Mouse (Mus musculus): ENCODE measurements around the gene Fgr. TPM values are rescaled to one million over a fixed set of nuclear protein-coding genes. Genes with fewer than 3 reads are reported as not detected.
A peak's percentile ranks its signal among the peaks of the same experiment; 100 is the strongest.

The Fgr gene
- polyA plus RNA-seq, 1 experiment = 0.55 TPM

- H3K27ac ChIP-seq (replicated peaks; ENCODE audit: low read depth, low read length) = no peak overlapping the region
- H3K4me1 ChIP-seq (ENCODE audit: control insufficient read depth, insufficient read depth, insufficient read length, low read length) = peaks cover 7% of the 10 kb centered on the region
- no peak overlapping the region for H3K4me3 ChIP-seq (ENCODE audit: insufficient read depth, low read depth, low read length)
Observed at GRCm38 (mm10) chr4:132968105-132968938, 5.6 kb upstream of the Fgr start.

DNA sequence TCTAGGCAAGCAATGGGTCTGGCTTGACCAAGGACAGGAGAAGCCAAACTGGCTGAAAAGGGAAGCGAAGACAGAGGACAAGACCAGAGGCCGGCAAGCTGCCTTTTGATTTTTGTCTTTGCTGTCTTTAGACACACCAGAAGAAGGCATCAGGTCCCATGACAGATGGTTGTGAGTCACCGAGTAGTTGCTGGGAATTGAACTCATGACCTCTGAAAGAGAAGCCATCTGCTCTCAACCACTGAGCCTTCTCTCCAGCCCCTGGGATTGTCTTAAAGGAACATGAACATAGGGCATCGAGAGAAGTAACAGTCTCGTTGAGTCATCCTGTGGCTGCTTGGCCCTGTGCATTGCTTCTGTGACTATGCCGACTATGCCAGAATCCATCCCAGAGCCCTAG is 2.3 kb upstream of the Fgr start:
- H3K4me1 ChIP-seq (ENCODE audit: control insufficient read depth, insufficient read depth, insufficient read length, low read length) = peaks cover 27% of the 10 kb centered on the region
- H3K4me3 ChIP-seq (ENCODE audit: insufficient read depth, low read depth, low read length) = no peak overlapping the region
- H3K27ac ChIP-seq (replicated peaks; ENCODE audit: low read depth, low read length) = peak overlapping the region; percentile 14; the same call in 1 of the 2 replicates

DNA sequence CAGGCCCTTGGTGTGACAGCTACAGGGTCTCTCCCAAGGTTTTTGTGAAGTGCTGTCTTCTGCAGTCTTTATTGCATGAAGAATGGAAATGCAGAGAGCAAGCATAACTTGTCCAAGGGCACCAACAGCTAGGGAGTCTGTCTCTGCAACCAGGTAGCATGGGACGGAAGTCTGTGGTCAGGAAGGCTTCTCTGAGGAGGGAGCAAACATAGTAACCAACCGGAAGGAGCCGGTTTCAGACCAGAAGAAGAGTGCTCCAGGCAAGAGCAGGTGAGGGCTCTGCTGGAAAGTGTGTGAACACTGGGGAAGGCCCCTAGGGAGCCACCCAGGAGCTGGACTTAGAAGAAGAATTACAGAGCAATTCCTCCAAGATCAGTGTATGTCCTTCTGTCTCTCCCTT is 1.8 kb upstream of the Fgr start:
- peak overlapping the region; percentile 14; the same call in 1 of the 2 replicates for H3K27ac ChIP-seq (replicated peaks; ENCODE audit: low read depth, low read length)
- no peak overlapping the region for H3K4me3 ChIP-seq (ENCODE audit: insufficient read depth, low read depth, low read length)
- H3K4me1 ChIP-seq (ENCODE audit: control insufficient read depth, insufficient read depth, insufficient read length, low read length) = peaks cover 29% of the 10 kb centered on the region

DNA sequence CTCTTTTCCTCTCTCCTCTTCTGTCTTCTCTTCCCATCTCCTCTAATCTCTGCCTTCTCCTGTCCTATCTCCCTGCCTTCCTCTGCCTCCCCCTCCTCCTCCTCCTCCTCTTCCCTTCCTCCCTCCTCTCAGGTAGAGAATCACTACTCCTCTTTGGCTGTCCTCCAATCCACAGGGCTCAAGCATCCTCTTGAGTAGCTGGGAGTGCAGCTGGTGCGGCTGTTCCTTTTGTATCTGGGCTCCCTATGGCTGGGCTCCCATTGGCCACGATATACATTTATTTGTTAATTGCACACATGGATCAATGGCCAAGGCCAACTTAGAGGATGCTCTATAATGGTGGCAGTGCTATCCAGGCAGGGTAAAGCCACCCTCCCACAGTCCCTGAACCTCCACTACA is 1.3 kb upstream of the Fgr start:
- Histone ChIP-seq H3K4me3 (ENCODE audit: insufficient read depth, low read depth, low read length) (no peak overlapping the region), H3K4me1 (ENCODE audit: control insufficient read depth, insufficient read depth, insufficient read length, low read length) (peaks cover 33% of the 10 kb centered on the region), H3K27ac (replicated peaks; ENCODE audit: low read depth, low read length) (no peak overlapping the region)

- H3K27ac ChIP-seq (replicated peaks; ENCODE audit: low read depth, low read length) = no peak overlapping the region
- H3K4me3 ChIP-seq (ENCODE audit: insufficient read depth, low read depth, low read length) = no peak overlapping the region
- peaks cover 34% of the 10 kb centered on the region for H3K4me1 ChIP-seq (ENCODE audit: control insufficient read depth, insufficient read depth, insufficient read length, low read length)
Observed at GRCm38 (mm10) chr4:132973186-132973585, 709 bp upstream of the Fgr start.

DNA sequence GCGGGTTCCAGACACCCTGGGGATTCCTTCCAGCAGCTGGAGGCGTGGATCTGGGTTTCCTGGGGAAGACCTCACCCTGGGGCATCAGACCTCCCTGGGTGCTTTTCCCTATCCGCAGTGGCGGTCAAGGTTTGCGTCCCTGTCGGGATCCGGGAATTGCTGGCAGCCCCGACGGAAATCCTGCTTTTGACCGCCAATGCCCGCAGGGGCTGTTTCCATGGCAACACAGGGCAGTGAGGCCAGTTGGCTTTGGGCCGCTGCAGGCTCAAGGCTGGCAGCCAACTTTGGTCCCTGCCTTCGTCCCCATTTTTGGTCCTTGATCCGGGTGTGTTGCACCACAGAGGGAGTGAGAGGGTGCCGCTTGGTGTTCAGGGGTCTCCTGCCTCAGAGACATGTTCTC is 1.0 kb downstream of the Fgr start:
- H3K27ac ChIP-seq (replicated peaks; ENCODE audit: low read depth, low read length) = peak overlapping the region; percentile 54
- peaks cover 34% of the 10 kb centered on the region for H3K4me1 ChIP-seq (ENCODE audit: control insufficient read depth, insufficient read depth, insufficient read length, low read length)
- peak overlapping the region; percentile 21 for H3K4me3 ChIP-seq (ENCODE audit: insufficient read depth, low read depth, low read length)

GRCm38 (mm10) chr4:132975791-132976190 is 1.9 kb downstream of the Fgr start:
- Histone ChIP-seq H3K4me1 (ENCODE audit: control insufficient read depth, insufficient read depth, insufficient read length, low read length) (peaks cover 34% of the 10 kb centered on the region), H3K27ac (replicated peaks; ENCODE audit: low read depth, low read length) (no peak overlapping the region; the same call in 1 of the 2 replicates), H3K4me3 (ENCODE audit: insufficient read depth, low read depth, low read length) (no peak overlapping the region)

DNA sequence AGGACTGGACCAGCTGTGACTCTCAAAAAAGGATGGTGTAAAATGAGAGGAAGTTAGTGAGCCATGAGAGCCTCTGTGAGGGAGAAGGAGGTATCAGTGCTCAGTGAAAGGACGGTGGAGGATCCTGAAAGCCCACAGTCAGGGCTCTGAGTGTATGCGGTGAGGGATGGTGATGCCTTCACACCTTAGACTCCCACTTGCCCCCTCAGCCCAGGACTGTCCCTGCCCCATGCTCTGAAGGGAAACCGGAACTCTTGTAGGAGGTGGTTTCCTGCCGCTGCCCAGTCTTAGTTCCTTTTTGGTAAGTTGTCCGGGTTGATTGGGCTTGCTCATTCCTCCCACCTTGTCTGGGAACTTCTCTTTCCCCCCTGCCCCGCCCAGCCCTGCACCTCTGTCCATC is 2.8 kb downstream of the Fgr start:
- Histone ChIP-seq H3K4me1 (ENCODE audit: control insufficient read depth, insufficient read depth, insufficient read length, low read length) (peaks cover 32% of the 10 kb centered on the region), H3K27ac (replicated peaks; ENCODE audit: low read depth, low read length) (0 out of 2 replicates have a peak overlapping the region, but pooled peaks have one; percentile 33), H3K4me3 (ENCODE audit: insufficient read depth, low read depth, low read length) (no peak overlapping the region)

- H3K4me3 ChIP-seq (ENCODE audit: insufficient read depth, low read depth, low read length) = no peak overlapping the region
- H3K27ac ChIP-seq (replicated peaks; ENCODE audit: low read depth, low read length) = no peak overlapping the region
Observed at GRCm38 (mm10) chr4:132977597-132977996, 3.7 kb downstream of the Fgr start.

GRCm38 (mm10) chr4:132979186-132979585 is 5.3 kb downstream of the Fgr start:
- Histone ChIP-seq H3K4me1 (ENCODE audit: control insufficient read depth, insufficient read depth, insufficient read length, low read length) (peaks cover 26% of the 10 kb centered on the region), H3K27ac (replicated peaks; ENCODE audit: low read depth, low read length) (no peak overlapping the region), H3K4me3 (ENCODE audit: insufficient read depth, low read depth, low read length) (no peak overlapping the region)

More at GRCm38 (mm10) chr4:132977597-132977996, 3.7 kb downstream of the Fgr start:
- H3K4me1 ChIP-seq (ENCODE audit: control insufficient read depth, insufficient read depth, insufficient read length, low read length) = peaks cover 32% of the 10 kb centered on the region

GRCm38 (mm10) chr4:132981621-132982020 is 7.7 kb downstream of the Fgr start:
- H3K27ac ChIP-seq (replicated peaks; ENCODE audit: low read depth, low read length) = no peak overlapping the region
- H3K4me1 ChIP-seq (ENCODE audit: control insufficient read depth, insufficient read depth, insufficient read length, low read length) = peaks cover 10% of the 10 kb centered on the region; the same call in 1 of the 2 replicates
- no peak overlapping the region for H3K4me3 ChIP-seq (ENCODE audit: insufficient read depth, low read depth, low read length)

GRCm38 (mm10) chr4:132982999-132983398 is 9.1 kb downstream of the Fgr start:
- no peak overlapping the region for H3K27ac ChIP-seq (replicated peaks; ENCODE audit: low read depth, low read length)
- H3K4me1 ChIP-seq (ENCODE audit: control insufficient read depth, insufficient read depth, insufficient read length, low read length) = peaks cover 3% of the 10 kb centered on the region; the same call in 1 of the 2 replicates
- H3K4me3 ChIP-seq (ENCODE audit: insufficient read depth, low read depth, low read length) = no peak overlapping the region

GRCm38 (mm10) chr4:132983664-132984512 is 10.0 kb downstream of the Fgr start:
- Histone ChIP-seq H3K4me1 (ENCODE audit: control insufficient read depth, insufficient read depth, insufficient read length, low read length) (peaks cover 3% of the 10 kb centered on the region; the same call in 1 of the 2 replicates), H3K27ac (replicated peaks; ENCODE audit: low read depth, low read length) (no peak overlapping the region)

GRCm38 (mm10) chr4:132988581-132989355 is 14.9 kb downstream of the Fgr start:
- Histone ChIP-seq H3K4me3 (ENCODE audit: insufficient read depth, low read depth, low read length) (no peak overlapping the region), H3K27ac (replicated peaks; ENCODE audit: low read depth, low read length) (no peak overlapping the region), H3K4me1 (ENCODE audit: control insufficient read depth, insufficient read depth, insufficient read length, low read length) (peaks cover 3% of the 10 kb centered on the region; the same call in 1 of the 2 replicates)

More at GRCm38 (mm10) chr4:132983664-132984512, 10.0 kb downstream of the Fgr start:
- H3K4me3 ChIP-seq (ENCODE audit: insufficient read depth, low read depth, low read length) = no peak overlapping the region
